Mouse (Mus musculus): ENCODE data around the gene Hsph1. TPM values are rescaled to one million over a fixed set of nuclear protein-coding genes. Genes with fewer than 3 reads are reported as not detected.

Gene Hsph1
- polyA plus RNA-seq, 1 experiment from 2014 or later: 108 TPM

GRCm38 (mm10) chr5:149611476-149612164 lies 24.6 kb downstream of the Hsph1 start:
- Histone ChIP-seq H3K4me3 (no peak overlapping the region), H3K9ac (no peak overlapping the region), H3K9me3 (replicated peaks) (no peaks in the 10 kb centered on the region), H3K4me2 (no peak overlapping the region), H3K27me3 (no peaks in the 10 kb centered on the region), H3K36me3 (ENCODE audit: poor library complexity, severe bottlenecking) (peaks cover 34% of the 10 kb centered on the region), H3K27ac (0 out of 2 replicates have a peak overlapping the region, but pooled peaks have one; percentile 31), H3K4me1 (0 out of 2 replicates have a peak, but pooled peaks cover 4% of the 10 kb centered on the region)
- 73% methylated on average over 16 of the region's 16 CpGs for WGBS
- ATAC-seq: no peak

GRCm38 (mm10) chr5:149607083-149607720 lies 29.0 kb downstream of the Hsph1 start:
- H3K4me2 ChIP-seq: no peak overlapping the region
- H3K9ac ChIP-seq: no peak overlapping the region
- H3K4me1 ChIP-seq: 0 out of 2 replicates have a peak, but pooled peaks cover 4% of the 10 kb centered on the region
- no peak overlapping the region for H3K27ac ChIP-seq
- 84% methylated on average over 8 of the region's 8 CpGs for WGBS
- H3K27me3 ChIP-seq: no peaks in the 10 kb centered on the region
- H3K9me3 ChIP-seq (replicated peaks): no peaks in the 10 kb centered on the region
- H3K4me3 ChIP-seq: no peak overlapping the region
- ATAC-seq: no peak
- no peaks in the 10 kb centered on the region for H3K36me3 ChIP-seq (ENCODE audit: poor library complexity, severe bottlenecking)

- no peak for ATAC-seq
- Histone ChIP-seq H3K27ac (no peak overlapping the region), H3K4me2 (no peak overlapping the region), H3K36me3 (ENCODE audit: poor library complexity, severe bottlenecking) (no peaks in the 10 kb centered on the region), H3K4me3 (no peak overlapping the region), H3K4me1 (peaks cover 10% of the 10 kb centered on the region; the same call in 1 of the 2 replicates), H3K27me3 (no peaks in the 10 kb centered on the region), H3K9ac (no peak overlapping the region), H3K9me3 (replicated peaks) (no peaks in the 10 kb centered on the region)
- WGBS: 80% methylated on average over 3 of the region's 3 CpGs
Measured at GRCm38 (mm10) chr5:149603241-149603640, 32.9 kb downstream of the Hsph1 start.

GRCm38 (mm10) chr5:149601996-149602395 lies 34.2 kb downstream of the Hsph1 start:
- Histone ChIP-seq H3K9me3 (replicated peaks) (no peaks in the 10 kb centered on the region), H3K27ac (no peak overlapping the region), H3K27me3 (no peaks in the 10 kb centered on the region), H3K4me1 (peaks cover 10% of the 10 kb centered on the region; the same call in 1 of the 2 replicates), H3K36me3 (ENCODE audit: poor library complexity, severe bottlenecking) (no peaks in the 10 kb centered on the region), H3K4me3 (no peak overlapping the region), H3K4me2 (no peak overlapping the region), H3K9ac (no peak overlapping the region)
- WGBS: 95% methylated on average over 3 of the region's 3 CpGs
- ATAC-seq: no peak

DNA sequence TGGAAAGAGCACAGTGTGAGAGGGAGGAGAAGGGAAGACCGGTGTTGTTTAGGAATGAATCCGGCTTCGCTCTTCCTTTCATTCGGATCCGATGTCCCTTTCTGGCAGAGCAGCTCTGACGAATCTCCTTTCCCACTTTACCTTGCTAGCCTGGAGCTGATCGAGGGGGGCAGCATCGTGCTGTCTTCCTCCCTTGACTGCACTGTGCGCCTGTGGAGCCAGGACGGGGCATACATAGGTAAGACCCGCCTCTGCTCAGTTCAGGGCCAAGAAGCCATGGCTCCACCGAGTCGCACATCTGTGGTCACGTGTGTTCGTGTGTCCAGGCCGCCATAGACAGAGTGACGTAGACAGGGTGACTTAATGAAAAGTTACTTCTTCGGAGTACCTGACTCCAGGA lies 38.8 kb downstream of the Hsph1 start:
- no peak for ATAC-seq
- no peak overlapping the region for H3K9ac ChIP-seq
- H3K4me2 ChIP-seq: no peak overlapping the region
- H3K4me3 ChIP-seq: no peak overlapping the region
- no peak overlapping the region for H3K27ac ChIP-seq
- H3K36me3 ChIP-seq (ENCODE audit: poor library complexity, severe bottlenecking): no peaks in the 10 kb centered on the region
- 56% methylated on average over 18 of the region's 18 CpGs for WGBS
- H3K9me3 ChIP-seq (replicated peaks): no peaks in the 10 kb centered on the region
- H3K27me3 ChIP-seq: no peaks in the 10 kb centered on the region
- peaks cover 10% of the 10 kb centered on the region; the same call in 1 of the 2 replicates for H3K4me1 ChIP-seq

GRCm38 (mm10) chr5:149594215-149594614 lies 42.0 kb downstream of the Hsph1 start:
- WGBS: 94% methylated on average over 3 of the region's 3 CpGs
- H3K9ac ChIP-seq: no peak overlapping the region
- no peaks in the 10 kb centered on the region for H3K4me1 ChIP-seq
- no peak overlapping the region for H3K27ac ChIP-seq
- no peaks in the 10 kb centered on the region for H3K27me3 ChIP-seq
- H3K4me2 ChIP-seq: no peak overlapping the region
- no peaks in the 10 kb centered on the region for H3K36me3 ChIP-seq (ENCODE audit: poor library complexity, severe bottlenecking)
- H3K4me3 ChIP-seq: no peak overlapping the region
- no peak for ATAC-seq
- no peaks in the 10 kb centered on the region for H3K9me3 ChIP-seq (replicated peaks)

DNA sequence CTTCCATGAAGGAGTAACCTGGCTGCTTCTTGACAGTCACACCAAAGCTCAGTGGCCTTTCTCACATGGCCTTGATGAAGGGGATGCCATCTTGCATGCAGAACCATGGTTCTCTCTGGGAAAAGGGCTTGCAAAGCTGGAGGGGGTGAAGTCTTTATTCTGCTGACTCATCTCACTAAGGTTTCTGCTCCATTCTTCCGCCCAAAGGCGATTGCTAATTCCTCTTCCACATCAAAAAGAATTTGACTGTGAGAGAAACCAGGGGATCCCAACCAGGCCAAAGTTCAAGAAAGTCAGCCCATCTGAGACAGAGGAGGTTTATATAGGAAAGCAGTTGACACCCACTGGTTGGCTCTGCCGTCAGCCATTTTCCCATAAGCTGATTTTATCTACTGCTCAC lies 46.2 kb downstream of the Hsph1 start:
- Histone ChIP-seq H3K27ac (no peak overlapping the region), H3K4me2 (no peak overlapping the region), H3K9ac (no peak overlapping the region), H3K36me3 (ENCODE audit: poor library complexity, severe bottlenecking) (no peaks in the 10 kb centered on the region), H3K9me3 (replicated peaks) (no peaks in the 10 kb centered on the region), H3K4me3 (no peak overlapping the region), H3K27me3 (no peaks in the 10 kb centered on the region), H3K4me1 (no peaks in the 10 kb centered on the region)
- WGBS: 74% methylated on average over 3 of the region's 3 CpGs
- ATAC-seq: no peak

DNA sequence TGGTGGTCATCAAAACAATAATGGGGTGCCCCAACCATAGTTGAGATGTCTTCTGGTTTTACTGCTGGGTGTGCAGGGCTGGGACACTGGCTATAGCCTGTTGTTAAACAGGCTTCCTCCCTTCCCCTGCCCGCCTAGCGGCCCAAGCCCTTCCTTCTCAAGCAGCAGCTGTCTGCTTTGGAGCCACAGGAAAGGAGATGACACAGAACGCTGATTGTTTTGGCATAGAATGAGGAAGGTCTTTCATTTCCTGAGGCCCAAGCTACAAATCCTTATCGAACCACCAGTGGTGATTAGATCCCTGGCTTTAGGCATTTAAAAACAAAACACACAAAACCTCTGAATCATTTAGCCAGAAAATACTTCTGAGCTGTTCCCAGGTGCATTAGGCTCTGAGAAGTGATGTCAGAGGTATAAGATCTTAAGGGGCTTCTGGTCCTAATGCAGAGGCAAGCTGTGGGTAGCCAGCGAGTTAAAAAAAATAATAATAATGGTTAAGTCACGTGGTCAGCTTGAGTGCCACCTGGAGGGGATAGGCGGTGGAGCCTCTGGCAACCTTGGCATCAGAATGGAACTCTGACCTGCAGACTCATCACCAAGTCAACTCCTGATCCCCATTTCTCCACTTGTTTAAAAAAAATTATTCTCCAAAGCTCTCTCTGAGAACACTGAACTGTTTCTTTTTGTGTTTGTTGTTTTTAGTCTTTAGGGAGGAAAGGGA lies 47.2 kb downstream of the Hsph1 start:
- no peak overlapping the region for H3K4me3 ChIP-seq
- no peaks in the 10 kb centered on the region for H3K27me3 ChIP-seq
- no peaks in the 10 kb centered on the region for H3K4me1 ChIP-seq
- H3K27ac ChIP-seq: no peak overlapping the region; the same call in 1 of the 2 replicates
- H3K4me2 ChIP-seq: no peak overlapping the region
- H3K36me3 ChIP-seq (ENCODE audit: poor library complexity, severe bottlenecking): no peaks in the 10 kb centered on the region
- no peak overlapping the region for H3K9ac ChIP-seq
- WGBS: 69% methylated on average over 7 of the region's 7 CpGs
- no peak for ATAC-seq
- H3K9me3 ChIP-seq (replicated peaks): no peaks in the 10 kb centered on the region

DNA sequence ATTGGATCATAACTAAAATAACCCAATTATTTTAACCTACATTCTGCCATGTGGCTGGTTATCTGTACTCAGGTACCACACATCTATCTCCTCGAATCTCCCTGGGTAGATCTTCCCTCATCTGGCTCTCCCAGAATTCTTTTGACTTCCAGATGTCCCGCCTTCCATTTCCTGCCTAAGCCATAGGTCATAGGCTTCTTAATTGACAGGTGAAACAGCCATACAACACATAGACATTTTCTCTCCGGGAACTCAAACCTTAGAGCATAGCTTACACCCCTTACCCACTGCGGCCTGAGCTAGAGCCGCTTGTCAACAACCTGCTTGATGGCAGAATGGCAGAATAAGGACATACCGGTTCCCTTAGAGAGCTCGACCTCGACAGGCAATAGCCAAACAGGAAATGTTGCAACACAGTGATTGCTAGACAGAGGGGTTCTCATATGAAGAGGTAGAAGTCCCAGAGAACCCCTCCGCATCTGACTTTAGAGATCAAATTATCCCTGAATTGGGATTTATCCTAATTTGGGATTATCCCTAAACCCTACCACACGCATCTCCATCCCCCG lies 48.8 kb downstream of the Hsph1 start:
- no peaks in the 10 kb centered on the region for H3K36me3 ChIP-seq (ENCODE audit: poor library complexity, severe bottlenecking)
- H3K4me2 ChIP-seq: no peak overlapping the region
- H3K27ac ChIP-seq: no peak overlapping the region
- H3K27me3 ChIP-seq: no peaks in the 10 kb centered on the region
- no peaks in the 10 kb centered on the region for H3K9me3 ChIP-seq (replicated peaks)
- no peaks in the 10 kb centered on the region for H3K4me1 ChIP-seq
- no peak overlapping the region for H3K9ac ChIP-seq
- ATAC-seq: no peak
- WGBS: 87% methylated on average over 11 of the region's 11 CpGs
- H3K4me3 ChIP-seq: no peak overlapping the region

DNA sequence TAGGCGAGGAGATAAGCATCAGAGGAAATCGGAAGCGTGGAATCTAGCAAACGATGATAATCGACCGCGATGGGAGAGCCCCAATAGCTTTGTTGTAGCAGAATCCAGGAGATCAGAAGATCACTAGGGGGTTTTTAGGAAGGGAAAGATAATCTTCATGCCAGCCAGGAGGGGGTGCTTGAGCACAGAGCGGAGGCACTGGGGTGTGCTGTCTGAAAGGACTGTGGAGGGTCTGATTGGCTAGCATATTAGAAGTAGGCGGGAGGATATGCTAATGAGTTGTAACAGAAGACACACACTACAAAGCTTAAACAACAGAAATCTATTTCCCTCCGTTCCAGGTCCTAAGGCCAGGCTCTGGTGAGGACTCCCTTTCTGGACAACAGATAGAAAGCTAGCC lies 50.3 kb downstream of the Hsph1 start:
- WGBS: 55% methylated on average over 10 of the region's 10 CpGs
- Histone ChIP-seq H3K4me3 (no peak overlapping the region), H3K9ac (no peak overlapping the region), H3K4me1 (no peaks in the 10 kb centered on the region), H3K27me3 (no peaks in the 10 kb centered on the region), H3K4me2 (no peak overlapping the region), H3K27ac (no peak overlapping the region), H3K9me3 (replicated peaks) (no peaks in the 10 kb centered on the region), H3K36me3 (ENCODE audit: poor library complexity, severe bottlenecking) (no peaks in the 10 kb centered on the region)
- 0 out of 2 replicates have a peak, but pooled peaks have one; percentile 30 for ATAC-seq

DNA sequence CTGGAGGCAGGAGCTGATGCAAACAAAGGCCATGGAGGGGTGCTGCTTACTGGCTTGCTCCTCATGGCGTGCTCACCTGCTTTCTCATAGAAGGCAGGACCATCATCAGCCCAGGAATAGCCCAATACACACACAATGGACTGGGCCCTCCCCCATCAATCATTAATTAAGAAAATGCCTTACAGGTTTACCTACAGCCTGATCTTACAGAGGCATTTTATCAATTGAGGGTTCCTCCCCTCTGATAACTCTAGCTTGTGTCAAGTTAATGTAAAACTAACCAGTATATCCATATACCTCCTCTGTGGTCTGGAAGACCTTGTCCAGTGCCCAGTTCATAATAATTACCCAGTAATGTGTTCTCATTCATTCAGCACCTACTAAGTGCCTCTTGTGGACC lies 50.9 kb downstream of the Hsph1 start:
- ATAC-seq: no peak
- no peaks in the 10 kb centered on the region for H3K36me3 ChIP-seq (ENCODE audit: poor library complexity, severe bottlenecking)
- no peak overlapping the region for H3K9ac ChIP-seq
- H3K4me3 ChIP-seq: no peak overlapping the region
- WGBS: 100% methylated on average over 1 of the region's 1 CpGs
- no peak overlapping the region for H3K27ac ChIP-seq
- H3K9me3 ChIP-seq (replicated peaks): no peaks in the 10 kb centered on the region
- H3K4me1 ChIP-seq: no peaks in the 10 kb centered on the region
- H3K27me3 ChIP-seq: no peaks in the 10 kb centered on the region
- no peak overlapping the region for H3K4me2 ChIP-seq

- Histone ChIP-seq H3K27me3 (no peaks in the 10 kb centered on the region), H3K9ac (no peak overlapping the region), H3K27ac (0 out of 2 replicates have a peak overlapping the region, but pooled peaks have one; percentile 10), H3K4me3 (no peak overlapping the region), H3K4me1 (no peaks in the 10 kb centered on the region), H3K9me3 (replicated peaks) (no peaks in the 10 kb centered on the region), H3K4me2 (no peak overlapping the region), H3K36me3 (ENCODE audit: poor library complexity, severe bottlenecking) (no peaks in the 10 kb centered on the region)
- ATAC-seq: peak; percentile 43; the same call in 1 of the 2 replicates
- 68% methylated on average over 8 of the region's 8 CpGs for WGBS
Measured at GRCm38 (mm10) chr5:149584154-149584655, 52.0 kb downstream of the Hsph1 start.

Measured in forebrain, embryonic 13.5 days (tissue).